Mouse (Mus musculus): ENCODE data around the gene Mlph.

DNA sequence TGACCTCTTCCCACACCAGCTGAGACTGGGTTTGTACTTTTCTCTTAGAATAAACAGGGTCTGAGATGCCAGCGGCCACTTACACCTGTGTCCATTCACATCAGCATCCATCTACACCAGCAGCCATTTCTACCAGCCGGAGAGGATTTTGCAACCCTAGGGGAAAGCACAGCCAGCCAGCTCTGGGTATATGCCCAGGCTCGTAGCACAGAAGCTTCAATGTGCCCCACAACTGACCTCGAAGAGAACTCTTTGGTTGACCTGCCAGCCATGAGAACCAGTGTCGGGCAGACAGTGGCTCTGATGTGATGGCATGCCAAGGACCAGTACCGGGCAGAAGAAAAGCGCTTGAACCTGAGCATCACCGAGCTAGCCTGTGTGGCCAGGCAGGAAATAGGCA, 39.5 kb upstream of the Mlph start:
- no peak for TF ChIP-seq CHD2 (IDR thresholded peaks at IDR 0.05; ENCODE audit: low read depth, low read length)
- no peak for TF ChIP-seq MAFK (IDR thresholded peaks at IDR 0.05; ENCODE audit: insufficient read depth, low read depth, low read length)
- no peak for TF ChIP-seq ZNF384 (IDR thresholded peaks at IDR 0.05; ENCODE audit: low read depth, low read length)
- no peak for TF ChIP-seq HCFC1 (IDR thresholded peaks at IDR 0.05; ENCODE audit: borderline replicate concordance, insufficient read depth, low read length)
